In genomic region chr4:139574156-139574798, GRCm38 (mm10) we compare ENCODE assay signal across 8 mouse cellular contexts. TPM values are rescaled to one million over a fixed set of nuclear protein-coding genes. Genes with fewer than 3 reads are reported as not detected.
DNase-seq lines count a peak whose midpoint lies in the region; ATAC-seq and TF ChIP-seq lines count a peak whose summit lies in the region.

No protein-coding gene starts in this region.

- peak; percentile 99 for DNase-seq in 3T3-L1 (ENCODE audit: low read depth, low spot score)
- DNase-seq in heart, adult 9 months (ENCODE audit: low spot score in 2 of 2) = peak; percentile 99
- peak; percentile 98 to 99 for DNase-seq in monocyte, adult 2 months (ENCODE audit: low read depth in 1 of 2, low spot score in 2 of 2)
- peak; percentile 98 for DNase-seq in spleen, postnatal 36 days (ENCODE audit: low spot score in 2 of 2)

- H3K4me2 ChIP-seq in kidney, embryonic 14.5 days (replicated peaks; ENCODE audit: low read depth, low read length) = peak overlapping the region; percentile 87
- peak overlapping the region; percentile 94 for H3K4me2 ChIP-seq in limb, embryonic 15.5 days

- H3K9me3 ChIP-seq in kidney, embryonic 14.5 days (ENCODE audit: control insufficient read depth, low read length) = no peaks in the 10 kb centered on the region
- H3K9me3 ChIP-seq in limb, embryonic 15.5 days = no peaks in the 10 kb centered on the region

- WGBS in kidney, embryonic 14.5 days = under 1% methylated on average over 51 of the region's 52 CpGs
- under 1% methylated on average over 49 of the region's 52 CpGs for WGBS in limb, embryonic 15.5 days

- H3K9ac ChIP-seq in kidney, embryonic 14.5 days (ENCODE audit: low read depth, low read length) = peak overlapping the region; percentile 83
- H3K9ac ChIP-seq in limb, embryonic 15.5 days = peak overlapping the region; percentile 83

- no peaks in the 10 kb centered on the region for H3K36me3 ChIP-seq in kidney, embryonic 14.5 days (ENCODE audit: control insufficient read depth, insufficient read depth, low read length)
- H3K36me3 ChIP-seq in limb, embryonic 15.5 days = no peaks in the 10 kb centered on the region

- H3K27ac ChIP-seq in bone marrow macrophage, adult 2 months (ENCODE audit: insufficient read depth, low read depth, low read length) = peak overlapping the region; percentile 6; the same call in 1 of the 2 replicates
- peak overlapping the region; percentile 29; the same call in 1 of the 2 replicates for H3K27ac ChIP-seq in embryonic fibroblast, embryonic 13.5 days (ENCODE audit: insufficient read depth, low read length)
- peak overlapping the region; percentile 81 for H3K27ac ChIP-seq in kidney, embryonic 14.5 days (ENCODE audit: low read depth, low read length)
- peak overlapping the region; percentile 91 for H3K27ac ChIP-seq in limb, embryonic 15.5 days

- ATAC-seq in kidney, embryonic 14.5 days (ENCODE audit: low FRiP score, low TSS enrichment) = peak; percentile 96
- ATAC-seq in limb, embryonic 15.5 days (ENCODE audit: insufficient number of reproducible peaks, low FRiP score, low TSS enrichment, low read depth) = peak; percentile 98

- H3K27me3 ChIP-seq in kidney, embryonic 14.5 days (ENCODE audit: control insufficient read depth, insufficient read depth, low read length) = no peaks in the 10 kb centered on the region; the same call in 1 of the 2 replicates
- 0 out of 2 replicates have a peak, but pooled peaks cover 5% of the 10 kb centered on the region for H3K27me3 ChIP-seq in limb, embryonic 15.5 days

- peak; percentile 53 for TF ChIP-seq POLR2A in bone marrow macrophage, adult 2 months (IDR thresholded peaks at IDR 0.05; ENCODE audit: borderline replicate concordance, low read depth, low read length)
- TF ChIP-seq POLR2A in embryonic fibroblast, embryonic 13.5 days (IDR thresholded peaks at IDR 0.05; ENCODE audit: low read depth, low read length) = peak; percentile 99

- H3K4me1 ChIP-seq in bone marrow macrophage, adult 2 months (ENCODE audit: control insufficient read depth, insufficient read depth, low read length) = peaks cover 30% of the 10 kb centered on the region
- H3K4me1 ChIP-seq in embryonic fibroblast, embryonic 13.5 days (ENCODE audit: control insufficient read depth, insufficient read depth, low read length) = peaks cover 4% of the 10 kb centered on the region; the same call in 1 of the 2 replicates
- H3K4me1 ChIP-seq in kidney, embryonic 14.5 days (ENCODE audit: control insufficient read depth, insufficient read depth, low read length) = peaks cover 42% of the 10 kb centered on the region
- H3K4me1 ChIP-seq in limb, embryonic 15.5 days = peaks cover 45% of the 10 kb centered on the region

- peak overlapping the region; percentile 79 for H3K4me3 ChIP-seq in bone marrow macrophage, adult 2 months (ENCODE audit: insufficient read depth, low read length)
- peak overlapping the region; percentile 85 for H3K4me3 ChIP-seq in embryonic fibroblast, embryonic 13.5 days (ENCODE audit: insufficient read depth, low read length)
- H3K4me3 ChIP-seq in kidney, embryonic 14.5 days (ENCODE audit: low read length) = peak overlapping the region; percentile 75
- peak overlapping the region; percentile 85 for H3K4me3 ChIP-seq in limb, embryonic 15.5 days

- no peak for TF ChIP-seq CTCF in bone marrow macrophage, adult 2 months (IDR thresholded peaks at IDR 0.05; ENCODE audit: low read depth, low read length)
- peak; percentile 68; the same call in 1 of the 2 replicates for TF ChIP-seq CTCF in embryonic fibroblast, embryonic 13.5 days (IDR thresholded peaks at IDR 0.05; ENCODE audit: borderline replicate concordance, insufficient read depth, low read length)

RNA-seq across cellular contexts. Expression of gene Gm21969, which starts 28.7 kb away (rescaled TPM):
- not detected in 2 replicates for polyA plus RNA-seq in bone marrow macrophage, adult 2 months (2012; ENCODE audit: insufficient read depth, insufficient read length, missing spikeins)
- polyA plus RNA-seq in embryonic fibroblast, embryonic 13.5 days (2011; ENCODE audit: insufficient read length, low read depth, missing spikeins) = not detected in 2 replicates
- not detected in 2 replicates for polyA plus RNA-seq in kidney, embryonic 14.5 days (2014; fragmentation: Nextera tagmentation; extraction: Ambion mirVana)
- not detected in 2 replicates for polyA plus RNA-seq in limb, embryonic 15.5 days (2015; fragmentation: Nextera tagmentation; extraction: Ambion mirVana)

RNA-seq across cellular contexts. Expression of gene Iffo2, which starts 43.9 kb away (rescaled TPM):
- 9.5 and 10.7 TPM in 2 replicates for polyA plus RNA-seq in bone marrow macrophage, adult 2 months (2012; ENCODE audit: insufficient read depth, insufficient read length, missing spikeins)
- 28.5 and 37.6 TPM in 2 replicates for polyA plus RNA-seq in embryonic fibroblast, embryonic 13.5 days (2011; ENCODE audit: insufficient read length, low read depth, missing spikeins)
- 7.1 and 9.4 TPM in 2 replicates for polyA plus RNA-seq in kidney, embryonic 14.5 days (2014; fragmentation: Nextera tagmentation; extraction: Ambion mirVana)
- 2.7 and 3.6 TPM in 2 replicates for polyA plus RNA-seq in limb, embryonic 15.5 days (2015; fragmentation: Nextera tagmentation; extraction: Ambion mirVana)

RNA-seq across cellular contexts. Expression of gene Aldh4a1, which starts 48.4 kb away (rescaled TPM):
- polyA plus RNA-seq in bone marrow macrophage, adult 2 months (2012; ENCODE audit: insufficient read depth, insufficient read length, missing spikeins) = 13.3 and 13.8 TPM in 2 replicates
- polyA plus RNA-seq in embryonic fibroblast, embryonic 13.5 days (2011; ENCODE audit: insufficient read length, low read depth, missing spikeins) = 27.0 and 40.9 TPM in 2 replicates
- 31.3 and 37.3 TPM in 2 replicates for polyA plus RNA-seq in kidney, embryonic 14.5 days (2014; fragmentation: Nextera tagmentation; extraction: Ambion mirVana)
- polyA plus RNA-seq in limb, embryonic 15.5 days (2015; fragmentation: Nextera tagmentation; extraction: Ambion mirVana) = 36.8 and 39.7 TPM in 2 replicates

Comparison
In these comparisons a context has a peak if more than half of its experiments do, and no peak if none do; other contexts are left out.
1. Peak in every context shown above with its lines: DNase-seq, ATAC-seq, H3K4me3 ChIP-seq and H3K27ac ChIP-seq.
2. H3K27ac ChIP-seq: peak in every context shown above with its lines; median percentile 91 in limb, embryonic 15.5 days; 81 in kidney, embryonic 14.5 days; 29 in embryonic fibroblast, embryonic 13.5 days; 6 in bone marrow macrophage, adult 2 months.